Mouse (Mus musculus) ovary, postnatal 10 days (tissue): ENCODE measurements around the gene Sec24c.
"Not testable (repeated sequence)": the region's sequence is repeated elsewhere in the genome, so short reads cannot be mapped to it uniquely, and the experiment has no call there.

Experiments
- DNase-seq: peaks from one replicate; pipeline ENCODE4 v3.0.0; 2022; ENCODE audit warnings: low spot score

Gene Sec24c

GRCm38 (mm10) chr14:20700362-20700761 lies 26.3 kb downstream of the Sec24c start:
- DNase-seq = no peak

GRCm38 (mm10) chr14:20701554-20701953 lies 27.4 kb downstream of the Sec24c start:
- no peak for DNase-seq

GRCm38 (mm10) chr14:20702096-20702740 lies 28.1 kb downstream of the Sec24c start:
- DNase-seq = no peak

GRCm38 (mm10) chr14:20702741-20703381 lies 28.8 kb downstream of the Sec24c start, which contains the start of gene Chchd1:
Gene Chchd1 (plus strand): TSS chr14:20703006.
- peak; percentile 94 for DNase-seq

GRCm38 (mm10) chr14:20703461-20703860 lies 29.4 kb downstream of the Sec24c start:
- not testable (repeated sequence) for DNase-seq

GRCm38 (mm10) chr14:20707201-20708190 lies 33.4 kb downstream of the Sec24c start, which contains the start of gene Zswim8:
Gene Zswim8 (plus strand): TSS chr14:20707552.
- peak; percentile 77 for DNase-seq

GRCm38 (mm10) chr14:20708239-20708638 lies 34.1 kb downstream of the Sec24c start:
- DNase-seq = no peak

GRCm38 (mm10) chr14:20713832-20714231 lies 39.7 kb downstream of the Sec24c start:
- no peak for DNase-seq

GRCm38 (mm10) chr14:20718443-20718842 lies 44.3 kb downstream of the Sec24c start:
- no peak for DNase-seq

GRCm38 (mm10) chr14:20719767-20720166 lies 45.7 kb downstream of the Sec24c start:
- no peak for DNase-seq

GRCm38 (mm10) chr14:20721371-20721770 lies 47.3 kb downstream of the Sec24c start:
- DNase-seq = no peak

GRCm38 (mm10) chr14:20723006-20723405 lies 48.9 kb downstream of the Sec24c start:
- DNase-seq = no peak

GRCm38 (mm10) chr14:20724043-20724442 lies 49.9 kb downstream of the Sec24c start:
- no peak for DNase-seq

GRCm38 (mm10) chr14:20725660-20726339 lies 51.7 kb downstream of the Sec24c start:
- no peak for DNase-seq

- no peak for DNase-seq
Measured at GRCm38 (mm10) chr14:20729871-20730270, 55.8 kb downstream of the Sec24c start.

GRCm38 (mm10) chr14:20730853-20731602 lies 56.9 kb downstream of the Sec24c start:
- DNase-seq = no peak

- no peak for DNase-seq
Measured at GRCm38 (mm10) chr14:20733041-20733951, 59.2 kb downstream of the Sec24c start.

GRCm38 (mm10) chr14:20733952-20734774 lies 60.1 kb downstream of the Sec24c start, which contains the start of gene Ndst2:
Gene Ndst2 (minus strand): TSS chr14:20734562.
- DNase-seq = peak; percentile 82

- DNase-seq = no peak
Measured at GRCm38 (mm10) chr14:20735052-20735451, 60.9 kb downstream of the Sec24c start.
